Mouse (Mus musculus): ENCODE results near the gene Cnot2. TPM values are rescaled to one million over a fixed set of nuclear protein-coding genes. Genes with fewer than 3 reads are reported as not detected.
A peak's percentile ranks its signal among the peaks of the same experiment; 100 is the strongest.

Gene Cnot2
- polyA plus RNA-seq, 1 experiment, result 88.1 TPM

GRCm38 (mm10) chr10:116486895-116487747, 94.2 kb downstream of the Cnot2 start:
- Histone ChIP-seq H3K4me3 (replicated peaks; ENCODE audit: insufficient read depth, low read depth, low read length) (no peak overlapping the region), H3K4me1 (ENCODE audit: control insufficient read depth, insufficient read depth, low read length) (no peaks in the 10 kb centered on the region), H3K27ac (ENCODE audit: insufficient read depth, low read length) (no peak overlapping the region), H3K27me3 (ENCODE audit: control insufficient read depth, insufficient read depth, low read length) (no peaks in the 10 kb centered on the region)
- TF ChIP-seq POLR2A (IDR thresholded peaks at IDR 0.05; ENCODE audit: borderline replicate concordance, insufficient read depth, low read length), result no peak
- TF ChIP-seq CTCF (IDR thresholded peaks at IDR 0.05; ENCODE audit: borderline replicate concordance, insufficient read depth, low read depth, low read length), result no peak
- 63% methylated on average over 10 of the region's 10 CpGs for WGBS
- DNase-seq, result peak in 1 of 2 experiments; percentile 32

- WGBS, result 94% methylated on average over 12 of the region's 12 CpGs
- no peak for DNase-seq
- H3K27ac ChIP-seq (ENCODE audit: insufficient read depth, low read length), result no peak overlapping the region
- no peak overlapping the region for H3K4me3 ChIP-seq (replicated peaks; ENCODE audit: insufficient read depth, low read depth, low read length)
- H3K4me1 ChIP-seq (ENCODE audit: control insufficient read depth, insufficient read depth, low read length), result no peaks in the 10 kb centered on the region
- H3K27me3 ChIP-seq (ENCODE audit: control insufficient read depth, insufficient read depth, low read length), result no peaks in the 10 kb centered on the region
- TF ChIP-seq CTCF (IDR thresholded peaks at IDR 0.05; ENCODE audit: borderline replicate concordance, insufficient read depth, low read depth, low read length), result no peak
- TF ChIP-seq POLR2A (IDR thresholded peaks at IDR 0.05; ENCODE audit: borderline replicate concordance, insufficient read depth, low read length), result no peak
Measured at GRCm38 (mm10) chr10:116481917-116482316, 99.4 kb downstream of the Cnot2 start.

GRCm38 (mm10) chr10:116480988-116481387, 100.3 kb downstream of the Cnot2 start:
- H3K27ac ChIP-seq (ENCODE audit: insufficient read depth, low read length), result no peak overlapping the region
- WGBS, result 94% methylated on average over 5 of the region's 5 CpGs
- H3K4me1 ChIP-seq (ENCODE audit: control insufficient read depth, insufficient read depth, low read length), result no peaks in the 10 kb centered on the region
- DNase-seq, result no peak
- no peak overlapping the region for H3K4me3 ChIP-seq (replicated peaks; ENCODE audit: insufficient read depth, low read depth, low read length)
- H3K27me3 ChIP-seq (ENCODE audit: control insufficient read depth, insufficient read depth, low read length), result no peaks in the 10 kb centered on the region
- TF ChIP-seq POLR2A (IDR thresholded peaks at IDR 0.05; ENCODE audit: borderline replicate concordance, insufficient read depth, low read length) (no peak), CTCF (IDR thresholded peaks at IDR 0.05; ENCODE audit: borderline replicate concordance, insufficient read depth, low read depth, low read length) (no peak; the same call in 1 of the 2 replicates)

GRCm38 (mm10) chr10:116476559-116476958, 104.8 kb downstream of the Cnot2 start:
- no peak for DNase-seq
- H3K27ac ChIP-seq (ENCODE audit: insufficient read depth, low read length), result no peak overlapping the region
- no peaks in the 10 kb centered on the region for H3K4me1 ChIP-seq (ENCODE audit: control insufficient read depth, insufficient read depth, low read length)
- H3K27me3 ChIP-seq (ENCODE audit: control insufficient read depth, insufficient read depth, low read length), result no peaks in the 10 kb centered on the region
- TF ChIP-seq POLR2A (IDR thresholded peaks at IDR 0.05; ENCODE audit: borderline replicate concordance, insufficient read depth, low read length) (no peak), CTCF (IDR thresholded peaks at IDR 0.05; ENCODE audit: borderline replicate concordance, insufficient read depth, low read depth, low read length) (no peak)
- H3K4me3 ChIP-seq (replicated peaks; ENCODE audit: insufficient read depth, low read depth, low read length), result no peak overlapping the region
- 97% methylated on average over 3 of the region's 3 CpGs for WGBS

GRCm38 (mm10) chr10:116475725-116476124, 105.6 kb downstream of the Cnot2 start:
- H3K27me3 ChIP-seq (ENCODE audit: control insufficient read depth, insufficient read depth, low read length), result no peaks in the 10 kb centered on the region
- 68% methylated on average over 6 of the region's 6 CpGs for WGBS
- TF ChIP-seq CTCF (IDR thresholded peaks at IDR 0.05; ENCODE audit: borderline replicate concordance, insufficient read depth, low read depth, low read length) (no peak), POLR2A (IDR thresholded peaks at IDR 0.05; ENCODE audit: borderline replicate concordance, insufficient read depth, low read length) (no peak)
- no peak overlapping the region for H3K4me3 ChIP-seq (replicated peaks; ENCODE audit: insufficient read depth, low read depth, low read length)
- H3K27ac ChIP-seq (ENCODE audit: insufficient read depth, low read length), result no peak overlapping the region
- DNase-seq, result no peak
- H3K4me1 ChIP-seq (ENCODE audit: control insufficient read depth, insufficient read depth, low read length), result no peaks in the 10 kb centered on the region; the same call in 1 of the 2 replicates

GRCm38 (mm10) chr10:116473759-116474549, 107.4 kb downstream of the Cnot2 start, which contains the start of gene Kcnmb4:
Gene Kcnmb4, minus strand, starts transcription at chr10:116473878.
- peak; percentile 77 to 78 for DNase-seq
- Histone ChIP-seq H3K4me1 (ENCODE audit: control insufficient read depth, insufficient read depth, low read length) (peaks cover 3% of the 10 kb centered on the region), H3K27ac (ENCODE audit: insufficient read depth, low read length) (peak within 1 kb of the TSS; percentile 79), H3K4me3 (replicated peaks; ENCODE audit: insufficient read depth, low read depth, low read length) (peak within 1 kb of the TSS; percentile 85), H3K27me3 (ENCODE audit: control insufficient read depth, insufficient read depth, low read length) (no peaks in the 10 kb centered on the region)
- 4% methylated on average over 92 of the region's 92 CpGs for WGBS
- TF ChIP-seq CTCF (IDR thresholded peaks at IDR 0.05; ENCODE audit: borderline replicate concordance, insufficient read depth, low read depth, low read length) (peak; percentile 23; the same call in 1 of the 2 replicates), POLR2A (IDR thresholded peaks at IDR 0.05; ENCODE audit: borderline replicate concordance, insufficient read depth, low read length) (no peak)

- DNase-seq, result peak; percentile 67 to 75
- TF ChIP-seq POLR2A (IDR thresholded peaks at IDR 0.05; ENCODE audit: borderline replicate concordance, insufficient read depth, low read length) (no peak), CTCF (IDR thresholded peaks at IDR 0.05; ENCODE audit: borderline replicate concordance, insufficient read depth, low read depth, low read length) (no peak)
- under 1% methylated on average over 70 of the region's 78 CpGs for WGBS
- Histone ChIP-seq H3K4me1 (ENCODE audit: control insufficient read depth, insufficient read depth, low read length) (peaks cover 5% of the 10 kb centered on the region), H3K27ac (ENCODE audit: insufficient read depth, low read length) (peak overlapping the region; percentile 53), H3K27me3 (ENCODE audit: control insufficient read depth, insufficient read depth, low read length) (no peaks in the 10 kb centered on the region), H3K4me3 (replicated peaks; ENCODE audit: insufficient read depth, low read depth, low read length) (peak overlapping the region; percentile 85)
Measured at GRCm38 (mm10) chr10:116473071-116473758, 108.1 kb downstream of the Cnot2 start.

Measured in cerebellum, adult 2 months (tissue).